Mouse (Mus musculus) spleen, postnatal 14 days (tissue): ENCODE data around the gene Tanc1.

Experiments used
- DNase-seq, 2 experiments: peaks; one replicate each; pipeline ENCODE4 v3.0.0; 2021 to 2022; ENCODE audit warnings: low spot score in 2 of 2

The Tanc1 gene

GRCm38 (mm10) chr2:59752766-59753165 lies 140.9 kb downstream of the Tanc1 start:
- DNase-seq: no peak

- DNase-seq: no peak
Measured at GRCm38 (mm10) chr2:59756137-59756753, 144.4 kb downstream of the Tanc1 start.

GRCm38 (mm10) chr2:59757015-59757414 lies 145.2 kb downstream of the Tanc1 start:
- DNase-seq: no peak

- no peak for DNase-seq
Measured at GRCm38 (mm10) chr2:59758139-59758918, 146.5 kb downstream of the Tanc1 start.

GRCm38 (mm10) chr2:59760731-59761130 lies 148.9 kb downstream of the Tanc1 start:
- DNase-seq: no peak

GRCm38 (mm10) chr2:59761183-59761582 lies 149.3 kb downstream of the Tanc1 start:
- DNase-seq: no peak

GRCm38 (mm10) chr2:59762277-59762676 lies 150.4 kb downstream of the Tanc1 start:
- no peak for DNase-seq

GRCm38 (mm10) chr2:59765671-59766070 lies 153.8 kb downstream of the Tanc1 start:
- DNase-seq: no peak

- DNase-seq: no peak
Measured at GRCm38 (mm10) chr2:59767893-59768292, 156.1 kb downstream of the Tanc1 start.

- no peak for DNase-seq
Measured at GRCm38 (mm10) chr2:59768661-59769384, 157.0 kb downstream of the Tanc1 start.

GRCm38 (mm10) chr2:59769385-59769735 lies 157.5 kb downstream of the Tanc1 start:
- no peak for DNase-seq

GRCm38 (mm10) chr2:59771708-59772107 lies 159.9 kb downstream of the Tanc1 start:
- DNase-seq: no peak

- DNase-seq: no peak
Measured at GRCm38 (mm10) chr2:59772261-59772683, 160.4 kb downstream of the Tanc1 start.

GRCm38 (mm10) chr2:59774374-59774773 lies 162.5 kb downstream of the Tanc1 start:
- DNase-seq: no peak

GRCm38 (mm10) chr2:59775148-59775547 lies 163.3 kb downstream of the Tanc1 start:
- DNase-seq: no peak

- DNase-seq: no peak
Measured at GRCm38 (mm10) chr2:59775820-59776219, 164.0 kb downstream of the Tanc1 start.

- DNase-seq: no peak
Measured at GRCm38 (mm10) chr2:59779355-59779754, 167.5 kb downstream of the Tanc1 start.

- DNase-seq: no peak
Measured at GRCm38 (mm10) chr2:59780240-59780639, 168.4 kb downstream of the Tanc1 start.

- DNase-seq: no peak
Measured at GRCm38 (mm10) chr2:59783055-59783831, 171.4 kb downstream of the Tanc1 start.

- no peak for DNase-seq
Measured at GRCm38 (mm10) chr2:59783832-59784627, 172.2 kb downstream of the Tanc1 start.

- DNase-seq: no peak
Measured at GRCm38 (mm10) chr2:59784628-59784883, 172.7 kb downstream of the Tanc1 start.
